Mouse (Mus musculus) heart, postnatal 0 days (tissue): Measurements from ENCODE around the gene Gm6509. TPM values are rescaled to one million over a fixed set of nuclear protein-coding genes. Genes with fewer than 3 reads are reported as not detected.
"Not testable (repeated sequence)": the region's sequence is repeated elsewhere in the genome, so short reads cannot be mapped to it uniquely, and the experiment has no call there.

ENCODE experiments used
- ATAC-seq: fragments of 200-750 bp; cut with Nextera tagmentation; 2 replicates; pipeline ENCODE4 v1.8.0; 2017; ENCODE audit warnings: low read depth, moderate number of reproducible peaks, moderate library complexity; ENCODE audit not compliant: insufficient read depth
- DNase-seq: peaks from one replicate; pipeline ENCODE4 v3.0.0-alpha.2; 2016; ENCODE audit warnings: low spot score
- H3K27ac ChIP-seq: fragments of 300-500 bp; sonication (generic); 2 replicates; pipeline ENCODE4 v1.5.1; 2014; ENCODE audit warnings: low read depth, mild to moderate bottlenecking
- H3K27me3 ChIP-seq: fragments of 300-500 bp; sonication (generic); 2 replicates; pipeline ENCODE4 v1.6.1; 2014; ENCODE audit warnings: low read length, mixed read lengths; ENCODE audit not compliant: control insufficient read depth, insufficient read depth
- H3K36me3 ChIP-seq: fragments of 300-500 bp; sonication (generic); replicated peaks from 2 replicates; pipeline ENCODE4 v1.6.1; 2014; ENCODE audit warnings: low read length, mixed read lengths; ENCODE audit not compliant: control insufficient read depth, insufficient read depth
- H3K4me1 ChIP-seq: fragments of 300-500 bp; sonication (generic); 2 replicates; pipeline ENCODE4 v1.6.1; 2014; ENCODE audit warnings: antibody characterized with exemption; ENCODE audit not compliant: control insufficient read depth, insufficient read depth
- H3K4me2 ChIP-seq: fragments of 300-500 bp; sonication (generic); 2 replicates; pipeline ENCODE4 v1.6.1; 2014; ENCODE audit warnings: low read depth, mild to moderate bottlenecking, low read length, moderate library complexity
- H3K4me3 ChIP-seq: fragments of 300-500 bp; sonication (generic); 2 replicates; pipeline ENCODE4 v1.5.1; 2014; ENCODE audit warnings: low read depth, low read length
- H3K9ac ChIP-seq: fragments of 300-500 bp; sonication (generic); replicated peaks from 2 replicates; pipeline ENCODE4 v1.6.1; 2014; ENCODE audit warnings: low read depth, low read length, mixed read lengths
- H3K9me3 ChIP-seq: fragments of 300-500 bp; sonication (generic); replicated peaks from 2 replicates; pipeline ENCODE4 v1.6.1; 2016; ENCODE audit warnings: low read length; ENCODE audit not compliant: control insufficient read depth
- WGBS: fragments of 180-500 bp; shearing (Covaris S2); extraction: QIAGEN DNeasy Blood & Tissue Kit; methylation state at CpG from one replicate; pipeline ENCODE4 v1.1.7; 2014; 5-methylcytosine and 5-hydroxymethylcytosine counted together
- polyA plus RNA-seq: library from polyadenylated mRNA; unstranded; fragments of >200 nt; fragmentation: Nextera tagmentation; extraction: Ambion mirVana; gene quantifications from 2 replicates; pipeline ENCODE4 v1.2.1, GENCODE M21; 2015
- total RNA-seq: library from RNA; depleted of rRNA; stranded (reverse); fragments of >200 nt; gene quantifications from 2 replicates; pipeline ENCODE4 v1.2.3, GENCODE M21; 2014; ENCODE audit warnings: low replicate concordance; rRNA removed

The Gm6509 gene
- not detected in 2 replicates for total RNA-seq
- polyA plus RNA-seq, result not detected in 2 replicates

DNA sequence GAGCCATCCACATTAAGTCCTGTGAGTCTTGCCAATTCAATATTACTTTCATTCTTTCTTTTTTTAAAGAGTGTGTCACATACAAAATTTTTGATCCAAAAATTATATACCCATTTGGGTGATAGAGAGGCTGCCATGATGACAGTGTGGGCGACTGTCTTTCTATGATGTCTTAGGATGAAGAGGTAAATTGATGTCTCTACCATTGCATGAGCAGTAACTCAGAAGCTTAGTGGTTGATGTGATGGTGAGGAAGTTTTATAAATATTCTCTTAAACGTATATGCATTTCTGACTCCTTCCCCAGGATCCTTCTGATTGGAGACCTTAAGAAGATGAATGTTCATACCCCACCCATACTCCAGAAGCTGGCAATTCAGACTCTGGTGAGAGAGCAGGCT is at the start of gene Gm6509:
TSS of gene Gm6509 (plus strand) at position 301 of the 400 bp plus-strand sequence.
- ATAC-seq, H3K4me1 ChIP-seq, H3K27me3 ChIP-seq, H3K27ac ChIP-seq, H3K4me3 ChIP-seq, H3K9ac ChIP-seq, H3K4me2 ChIP-seq, H3K9me3 ChIP-seq, DNase-seq, H3K36me3 ChIP-seq: not testable (repeated sequence)
- WGBS, result no CpG with 5 or more reads among the region's 2 CpGs

DNA sequence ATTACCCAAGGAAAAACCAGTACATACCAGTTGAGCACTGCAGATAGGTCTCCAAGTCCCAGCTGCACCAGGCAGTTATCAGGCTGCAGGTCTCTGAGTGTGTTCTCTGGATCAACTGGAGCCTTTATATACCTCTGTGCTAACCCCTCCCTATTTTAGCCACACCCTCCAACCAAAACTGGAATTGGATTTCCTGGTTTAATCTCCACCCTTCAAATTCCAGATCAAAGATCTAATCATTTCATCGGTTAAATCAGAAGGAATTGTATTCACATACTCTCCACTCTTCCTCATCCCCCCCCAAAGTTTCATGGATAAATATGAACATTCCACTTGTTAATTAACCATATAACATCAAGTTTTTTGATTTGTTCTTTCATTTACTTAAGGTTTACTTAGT is 7.5 kb upstream of the Gm6509 start, which contains the start of gene Gm3147:
TSS of gene Gm3147 (minus strand) at position 101 of the 400 bp plus-strand sequence.
- WGBS, result no CpG with 5 or more reads among the region's 1 CpGs
- H3K27ac ChIP-seq, result not testable (repeated sequence)

DNA sequence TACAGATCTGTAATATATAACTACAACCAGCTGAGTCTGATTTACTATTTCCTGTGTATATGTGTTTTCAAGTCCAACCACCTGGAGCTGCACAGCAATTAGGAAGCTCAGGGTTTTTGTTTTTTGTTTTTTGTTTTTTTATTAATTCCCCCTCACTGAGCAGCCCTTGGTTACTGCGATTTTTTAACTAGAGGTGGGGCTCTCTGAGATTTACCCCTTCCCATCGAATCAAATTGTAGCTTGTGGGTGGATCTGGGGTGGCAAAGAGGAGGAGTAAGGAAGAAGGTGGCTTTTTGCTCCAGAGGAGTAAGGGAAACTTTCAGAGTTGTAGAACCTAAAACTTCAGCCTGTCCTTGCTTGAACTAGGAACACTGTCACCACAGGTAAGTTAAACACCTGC is 24.3 kb downstream of the Gm6509 start, which contains the start of gene Gm6205:
TSS of gene Gm6205 (plus strand) at position 301 of the 400 bp plus-strand sequence.
- H3K4me1 ChIP-seq, DNase-seq, H3K9me3 ChIP-seq, H3K9ac ChIP-seq, H3K27me3 ChIP-seq, H3K4me2 ChIP-seq, H3K36me3 ChIP-seq, H3K4me3 ChIP-seq, ATAC-seq, H3K27ac ChIP-seq: not testable (repeated sequence)
- WGBS, result no CpG with 5 or more reads among the region's 2 CpGs

More for the DNA sequence above, 7.5 kb upstream of the Gm6509 start, which contains the start of gene Gm3147:
- not testable (repeated sequence) for H3K9ac ChIP-seq, H3K36me3 ChIP-seq, H3K4me2 ChIP-seq, H3K4me3 ChIP-seq, DNase-seq, H3K4me1 ChIP-seq, H3K9me3 ChIP-seq, ATAC-seq, H3K27me3 ChIP-seq

Other genes with a start within 250 kb of the Gm6509 start
- not detected in 2 replicates for gene Gm7682, start 178.2 kb upstream of the Gm6509 start, total RNA-seq
- not detected in 2 replicates for gene Gm7682, start 178.2 kb upstream of the Gm6509 start, polyA plus RNA-seq
- gene Gm3139, start 97.7 kb upstream of the Gm6509 start, total RNA-seq, result not detected in 2 replicates
- gene Gm3139, start 97.7 kb upstream of the Gm6509 start, polyA plus RNA-seq, result not detected in 2 replicates
- gene Gm3147, start 7.6 kb upstream of the Gm6509 start, total RNA-seq, result not detected in 2 replicates
- gene Gm3147, start 7.6 kb upstream of the Gm6509 start, polyA plus RNA-seq, result not detected in 2 replicates
- not detected in 2 replicates for gene Gm6205, start 24.4 kb downstream of the Gm6509 start, total RNA-seq
- not detected in 2 replicates for gene Gm6205, start 24.4 kb downstream of the Gm6509 start, polyA plus RNA-seq
- gene Gm3183, start 241.5 kb downstream of the Gm6509 start, total RNA-seq, result not detected in 2 replicates
- not detected in 2 replicates for gene Gm3183, start 241.5 kb downstream of the Gm6509 start, polyA plus RNA-seq